Mouse (Mus musculus) lung, postnatal 36 days (tissue): ENCODE data around the gene Nkx6-1.

Source experiments
- DNase-seq: peaks from one replicate; pipeline ENCODE4 v3.0.0; 2022; ENCODE audit warnings: mixed read lengths

Gene Nkx6-1

DNA sequence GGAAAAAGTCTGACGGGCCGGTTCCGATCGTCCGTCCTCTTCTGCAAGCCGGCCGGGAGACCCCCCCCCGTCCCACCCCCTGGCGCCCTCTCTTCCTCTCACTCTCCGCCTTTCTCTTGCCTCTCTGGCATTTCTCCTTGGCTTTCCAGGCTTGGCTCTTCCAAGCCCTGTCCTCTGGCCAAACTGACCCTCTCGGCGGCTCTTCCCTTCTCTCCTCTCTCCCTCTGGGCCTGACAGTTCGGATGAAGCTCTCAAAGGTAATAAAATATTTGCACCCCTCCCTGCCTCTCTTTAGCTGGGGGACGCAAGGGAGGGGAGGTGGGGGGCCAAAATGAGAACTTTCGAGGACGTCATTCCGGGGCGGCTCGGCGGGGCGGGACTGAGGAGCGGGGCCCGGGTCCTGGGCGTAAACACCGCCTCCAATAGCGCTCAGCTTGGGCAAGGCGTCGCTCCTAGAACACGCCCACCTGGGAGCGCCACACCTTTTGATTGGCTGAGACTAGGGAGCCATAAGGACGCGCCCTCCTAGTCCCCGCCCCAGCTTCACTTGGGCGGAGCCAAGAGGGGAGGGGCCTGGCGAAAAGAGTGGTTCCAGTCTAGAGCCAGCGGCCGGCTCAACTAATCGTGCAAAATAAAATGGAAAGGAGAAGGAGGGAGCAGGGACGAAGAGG lies at the start of gene Nkx6-1:
Gene Nkx6-1 (minus strand): TSS at position 52 of the 671 bp plus-strand sequence.
- peak; percentile 68 for DNase-seq

DNA sequence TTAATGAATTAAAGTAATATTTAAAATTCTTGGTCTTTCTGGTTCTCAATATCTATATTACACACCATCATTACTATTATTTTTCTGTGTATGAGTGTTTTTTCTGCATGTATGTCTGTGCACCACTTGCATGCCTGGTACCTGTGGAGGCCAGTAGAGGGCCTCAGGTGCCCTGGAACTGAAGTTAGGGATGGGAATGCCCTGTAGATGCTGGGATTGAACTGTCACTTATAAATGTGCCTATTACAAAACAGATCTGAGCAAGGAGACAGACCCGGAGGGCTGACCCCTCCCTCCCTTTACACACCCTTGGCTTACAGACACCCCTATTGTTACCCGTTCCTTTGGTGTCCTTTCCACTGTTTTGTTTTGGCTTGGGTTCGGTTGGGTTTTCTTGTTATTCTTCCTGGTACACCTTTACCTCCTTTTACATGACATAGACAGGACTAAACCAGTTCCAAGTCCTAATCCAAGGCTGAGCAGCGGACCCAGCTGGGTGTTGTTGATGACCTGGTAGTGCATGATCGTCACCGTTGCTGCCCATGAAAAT lies 48.3 kb upstream of the Nkx6-1 start:
- DNase-seq: peak; percentile 28

GRCm38 (mm10) chr5:101703374-101704260 lies 38.8 kb upstream of the Nkx6-1 start:
- no peak for DNase-seq

GRCm38 (mm10) chr5:101702636-101703035 lies 37.8 kb upstream of the Nkx6-1 start:
- DNase-seq: no peak

GRCm38 (mm10) chr5:101700607-101701006 lies 35.8 kb upstream of the Nkx6-1 start:
- DNase-seq: peak; percentile 76

- peak; percentile 25 for DNase-seq
These were observed 23.8 kb upstream of the Nkx6-1 start for GRCm38 (mm10) chr5:101688581-101688980.

DNA sequence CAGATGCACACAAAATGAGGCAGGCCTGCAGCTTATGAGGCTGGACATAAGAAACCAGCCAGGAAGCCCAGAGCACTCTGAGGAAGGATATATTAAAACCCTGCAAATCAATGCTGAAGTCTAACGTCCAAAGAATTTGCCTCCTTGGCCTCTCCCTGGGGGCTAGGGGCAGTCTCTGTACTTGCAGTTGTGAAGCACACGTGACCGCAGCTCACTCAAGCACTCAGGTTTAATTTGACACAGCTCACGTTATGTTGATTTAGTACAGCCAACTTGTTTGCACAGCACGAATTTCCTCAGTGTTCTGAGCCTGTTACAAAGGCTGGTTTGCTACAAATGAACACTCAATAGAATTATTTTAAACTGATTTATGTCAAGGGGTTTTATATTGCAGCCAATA lies 18.5 kb upstream of the Nkx6-1 start:
- no peak for DNase-seq

- DNase-seq: no peak
These were observed 15.5 kb upstream of the Nkx6-1 start for GRCm38 (mm10) chr5:101680338-101680737.

DNA sequence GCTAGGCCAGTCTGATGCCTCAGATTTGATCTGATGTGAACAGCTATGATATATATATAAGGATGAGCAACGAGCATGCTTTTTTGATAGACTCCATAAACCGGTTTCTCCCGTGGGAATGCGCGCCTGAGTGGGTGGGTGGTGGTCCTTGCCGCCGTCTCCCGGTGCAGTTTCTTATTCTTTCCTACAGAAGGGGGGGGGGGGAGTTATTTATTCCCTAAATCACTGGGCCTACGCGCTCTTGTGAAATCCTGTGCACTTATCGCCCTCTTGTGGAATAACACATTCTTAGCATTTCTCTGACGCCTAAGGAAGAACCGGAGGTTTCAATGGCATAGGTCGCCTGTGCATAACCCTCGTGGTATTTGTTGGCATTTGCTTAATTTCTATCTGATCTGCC lies 4.6 kb upstream of the Nkx6-1 start:
- peak; percentile 49 for DNase-seq

- DNase-seq: no peak
These were observed 3.7 kb upstream of the Nkx6-1 start for GRCm38 (mm10) chr5:101668475-101668874.

DNA sequence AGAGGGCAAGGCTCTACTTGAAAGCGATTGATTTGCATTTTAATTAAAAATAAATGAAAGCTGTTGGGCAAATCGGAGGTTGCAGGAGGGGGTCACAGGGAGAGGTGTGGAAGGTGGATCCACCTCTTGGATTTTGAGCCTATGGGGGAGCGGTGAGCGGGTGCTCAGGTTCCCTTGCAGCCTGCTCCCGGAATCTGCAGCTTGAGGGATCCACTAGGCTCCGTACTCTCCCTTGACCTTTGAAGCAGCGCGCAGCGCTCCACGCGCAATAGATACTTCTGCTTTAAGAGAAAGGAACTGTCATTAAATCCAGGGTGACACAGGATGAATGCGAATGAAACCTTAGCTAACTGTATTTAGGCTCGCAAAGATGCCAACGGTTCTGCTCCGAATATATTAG lies 3.2 kb upstream of the Nkx6-1 start:
- DNase-seq: no peak

GRCm38 (mm10) chr5:101667263-101667990 lies 2.6 kb upstream of the Nkx6-1 start:
- no peak for DNase-seq

GRCm38 (mm10) chr5:101666713-101667112 lies 1.9 kb upstream of the Nkx6-1 start:
- no peak for DNase-seq

GRCm38 (mm10) chr5:101666091-101666490 lies 1.3 kb upstream of the Nkx6-1 start:
- no peak for DNase-seq

DNA sequence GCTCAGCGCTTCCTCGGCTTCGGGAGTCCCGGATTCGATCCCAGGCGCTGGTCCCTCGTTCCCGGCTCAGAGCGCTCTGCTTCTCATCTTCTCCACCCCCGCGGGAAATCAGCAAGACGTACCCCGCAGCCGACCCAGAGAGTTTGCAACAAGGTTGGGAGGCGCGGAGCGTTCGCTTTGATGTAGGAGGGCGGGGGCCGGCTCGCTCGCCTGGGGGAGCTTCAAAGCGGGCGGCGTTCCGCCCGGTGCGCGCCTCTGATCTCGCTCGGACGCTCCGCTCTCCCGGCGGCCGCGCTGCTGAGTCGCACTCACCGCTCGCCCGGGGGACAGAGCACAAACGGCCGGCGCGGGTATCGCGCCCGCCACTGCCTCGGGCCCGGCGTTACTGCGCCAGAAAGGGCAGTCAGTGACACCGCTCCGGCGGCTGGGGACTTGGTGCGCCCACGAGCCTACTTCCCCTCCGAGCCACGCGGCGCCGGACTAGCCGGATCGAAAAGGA lies 324 bp downstream of the Nkx6-1 start:
- DNase-seq: no peak

DNA sequence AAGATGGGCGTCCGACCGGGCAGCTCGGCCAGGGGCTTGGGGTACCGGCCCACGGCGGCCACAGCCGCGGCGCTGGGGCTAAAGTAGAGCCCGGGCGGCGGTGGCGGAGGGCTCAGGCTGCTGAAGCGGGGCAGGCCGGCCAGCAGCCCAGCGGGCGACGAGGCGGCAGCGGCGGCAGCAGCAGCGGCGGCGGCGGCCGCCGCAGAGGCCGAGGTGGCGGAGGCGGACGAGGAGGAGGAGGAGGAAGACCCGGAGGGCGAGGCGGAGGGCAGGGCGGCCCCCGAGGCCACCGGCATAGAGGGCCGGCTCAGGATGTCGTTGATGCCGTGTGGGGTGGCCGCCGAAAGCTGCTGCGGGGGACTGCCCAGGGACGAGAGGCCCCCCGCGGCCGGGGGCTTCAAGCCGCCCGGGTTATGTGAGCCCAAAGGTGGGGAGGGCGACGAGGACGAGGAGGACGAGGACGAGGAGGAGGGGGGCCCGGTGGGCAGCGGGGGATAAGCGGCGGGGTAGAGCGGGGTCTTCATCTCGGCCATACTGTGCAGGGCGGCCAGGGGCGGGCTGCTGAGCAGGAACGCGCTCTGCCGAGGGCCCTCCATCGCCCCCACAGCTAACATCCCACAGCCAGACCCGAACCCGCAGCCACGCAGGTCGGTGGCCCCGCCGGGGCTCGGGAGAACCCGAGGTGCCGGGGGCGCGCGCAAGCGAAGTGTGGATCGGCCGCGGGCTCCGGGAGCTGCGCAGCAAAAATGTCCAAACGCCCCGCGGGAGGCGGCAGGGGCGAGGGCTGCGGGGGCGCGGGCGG lies 974 bp downstream of the Nkx6-1 start:
- no peak for DNase-seq

DNA sequence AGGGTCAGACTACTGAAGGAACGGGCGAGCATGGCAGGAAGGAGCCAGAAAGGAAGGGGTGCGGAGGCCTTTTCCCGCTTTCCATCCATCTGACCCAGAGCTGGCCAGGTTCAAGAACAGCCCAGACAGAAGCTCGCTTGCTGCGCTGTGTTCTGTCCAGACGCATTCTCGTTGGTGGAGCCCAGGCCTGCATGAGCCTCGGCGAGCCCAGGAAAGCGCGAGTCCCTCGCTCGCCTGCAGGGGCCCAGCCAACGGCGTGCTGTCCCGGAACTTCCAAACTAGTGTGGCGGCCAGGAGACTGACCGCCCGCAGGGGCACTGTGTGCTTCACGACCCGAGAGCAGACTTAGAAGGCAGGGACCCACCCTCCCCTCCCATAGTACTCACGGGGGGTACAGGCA lies 1.6 kb downstream of the Nkx6-1 start:
- peak; percentile 12 for DNase-seq

DNA sequence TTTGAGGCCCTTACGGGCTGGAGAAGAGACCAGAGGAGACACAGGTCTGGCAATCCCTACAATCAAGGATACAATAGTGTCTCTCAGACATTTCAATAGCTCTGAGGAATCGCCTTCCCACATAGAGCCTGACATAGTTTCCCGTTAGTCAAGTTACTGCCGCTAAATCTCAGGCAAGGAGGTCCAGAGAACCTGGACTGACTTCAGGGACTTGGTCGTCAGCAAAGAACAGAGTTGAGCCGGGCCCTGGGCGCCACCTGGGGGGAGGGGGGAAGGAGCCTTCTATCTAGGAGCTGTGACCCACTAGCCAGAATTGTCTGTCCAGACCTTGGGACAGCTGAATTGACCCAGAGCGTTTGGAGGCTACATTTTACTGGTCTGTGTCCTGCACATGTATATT lies 2.3 kb downstream of the Nkx6-1 start:
- no peak for DNase-seq

- no peak for DNase-seq
These were observed 3.1 kb downstream of the Nkx6-1 start for GRCm38 (mm10) chr5:101661561-101662211.

GRCm38 (mm10) chr5:101660666-101661065 lies 4.1 kb downstream of the Nkx6-1 start:
- DNase-seq: no peak

GRCm38 (mm10) chr5:101659411-101659971 lies 5.3 kb downstream of the Nkx6-1 start:
- DNase-seq: no peak
